Mouse (Mus musculus): ENCODE measurements around the gene Rnf10. TPM values are rescaled to one million over a fixed set of nuclear protein-coding genes. Genes with fewer than 3 reads are reported as not detected.

Gene Rnf10
- polyA plus RNA-seq, 1 experiment from 2014 or later: 150 TPM

DNA sequence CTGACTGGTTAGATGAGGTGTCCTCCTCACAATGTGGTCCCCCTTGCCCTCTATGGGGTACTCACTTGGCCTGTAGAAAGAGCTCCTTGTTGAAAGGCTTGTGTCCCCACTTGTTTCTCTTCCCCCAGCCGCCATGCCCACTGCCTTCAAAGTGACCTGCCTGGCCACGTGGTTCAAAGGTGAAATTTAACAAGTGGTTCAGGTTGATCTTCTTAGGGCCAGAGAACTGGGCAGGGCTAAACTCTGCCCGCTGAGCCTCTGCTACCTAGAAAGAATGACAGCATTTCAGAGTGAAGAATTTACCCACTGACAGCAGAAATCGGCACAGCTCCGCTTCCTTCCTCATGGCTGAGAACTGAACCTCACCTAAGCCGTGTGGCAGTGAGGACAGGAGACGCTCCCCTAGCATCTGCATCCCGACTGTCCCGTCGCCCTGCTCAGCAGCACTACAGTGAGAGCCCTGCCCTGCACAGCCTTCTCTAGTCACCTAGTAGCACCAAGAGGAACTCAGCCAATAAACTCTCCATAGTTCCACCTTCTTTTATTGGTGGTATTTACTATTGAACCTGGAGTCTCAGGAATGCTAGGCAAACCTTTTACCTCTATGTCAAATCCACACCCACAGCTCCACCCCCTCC is 15.7 kb downstream of the Rnf10 start:
- no peak overlapping the region for H3K27ac ChIP-seq
- H3K9ac ChIP-seq: no peak overlapping the region
- no peaks in the 10 kb centered on the region for H3K27me3 ChIP-seq
- no peak overlapping the region for H3K4me2 ChIP-seq
- WGBS: 87% methylated on average over 10 of the region's 10 CpGs
- H3K4me3 ChIP-seq: no peak overlapping the region
- no peak; the same call in 1 of the 2 replicates for ATAC-seq (ENCODE audit: borderline replicate concordance, extremely low read depth, low FRiP score, low TSS enrichment)
- no peaks in the 10 kb centered on the region for H3K4me1 ChIP-seq
- H3K36me3 ChIP-seq: peaks cover 53% of the 10 kb centered on the region
- H3K9me3 ChIP-seq: no peaks in the 10 kb centered on the region

DNA sequence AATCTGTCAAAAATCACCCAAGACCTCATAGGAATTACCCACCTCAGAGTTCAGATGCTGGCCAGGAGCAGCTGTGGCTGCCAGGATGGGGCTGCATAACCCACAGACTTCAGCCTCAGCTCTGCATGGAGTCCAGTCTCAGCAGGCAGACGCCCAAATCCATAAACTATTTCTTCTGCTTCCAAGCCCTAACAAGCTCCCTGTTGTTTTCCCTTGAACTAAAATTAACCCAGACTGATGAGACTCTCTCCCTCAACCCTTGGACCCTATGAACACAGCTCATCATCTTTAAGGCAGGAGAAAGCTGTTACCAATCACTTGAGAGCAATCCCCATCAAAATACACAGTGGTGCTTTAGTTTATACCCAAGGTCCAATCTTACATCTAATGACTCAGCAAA is 17.2 kb downstream of the Rnf10 start:
- Histone ChIP-seq H3K4me2 (no peak overlapping the region), H3K9me3 (no peaks in the 10 kb centered on the region), H3K27me3 (no peaks in the 10 kb centered on the region), H3K4me1 (no peaks in the 10 kb centered on the region), H3K9ac (no peak overlapping the region), H3K4me3 (no peak overlapping the region), H3K36me3 (peaks cover 66% of the 10 kb centered on the region), H3K27ac (no peak overlapping the region)
- 76% methylated on average over 1 of the region's 1 CpGs for whole genome bisulfite sequencing
- ATAC-seq (ENCODE audit: borderline replicate concordance, extremely low read depth, low FRiP score, low TSS enrichment): no peak

DNA sequence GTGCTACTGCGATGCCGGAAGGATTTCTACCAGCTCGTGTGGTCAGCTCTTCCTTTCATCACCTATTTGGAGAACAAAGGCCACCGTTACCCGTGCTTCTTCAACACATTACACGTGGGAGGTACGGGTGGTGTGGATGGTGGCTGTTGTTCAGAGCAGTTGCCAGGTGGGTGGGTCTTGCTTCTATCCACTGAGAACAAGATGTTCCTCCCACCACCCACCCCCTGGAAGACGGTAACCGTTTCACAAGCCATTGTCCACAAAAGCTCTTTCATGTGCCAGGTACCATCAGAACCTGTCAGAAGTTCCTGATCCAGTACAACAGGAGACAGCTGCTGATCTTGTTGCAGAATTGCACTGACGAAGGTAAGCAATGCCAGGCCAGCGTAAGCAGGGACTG is 32.5 kb downstream of the Rnf10 start:
- H3K36me3 ChIP-seq: peaks cover 53% of the 10 kb centered on the region

DNA sequence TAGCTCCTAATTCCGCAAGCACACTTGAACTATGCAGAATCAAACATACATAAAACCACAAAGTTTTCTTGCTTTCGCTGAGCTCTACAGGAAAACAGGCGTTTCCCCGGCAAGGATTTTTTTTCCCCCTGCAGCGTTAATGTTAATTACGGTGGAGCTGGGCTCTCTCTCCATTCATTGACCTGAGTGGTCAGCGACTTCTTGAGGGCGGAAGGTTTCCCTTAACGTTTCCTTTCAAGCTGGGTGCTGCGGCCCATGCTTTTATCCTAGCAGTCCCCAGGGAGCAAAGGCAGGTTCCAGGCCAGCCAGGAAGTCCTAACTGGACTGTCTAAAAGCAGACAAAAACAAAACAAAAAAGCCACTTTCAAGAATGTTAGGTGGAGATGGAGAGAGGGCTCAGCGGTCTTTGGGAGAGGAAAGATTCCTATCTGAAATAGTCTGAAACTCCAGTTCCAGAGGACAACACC is 33.9 kb downstream of the Rnf10 start:
- peak overlapping the region; percentile 78 for H3K4me3 ChIP-seq
- no peak overlapping the region for H3K27ac ChIP-seq
- H3K4me1 ChIP-seq: peaks cover 18% of the 10 kb centered on the region
- H3K27me3 ChIP-seq: peaks cover 14% of the 10 kb centered on the region
- no peaks in the 10 kb centered on the region for H3K9me3 ChIP-seq
- H3K9ac ChIP-seq: peak overlapping the region; percentile 61; the same call in 1 of the 2 replicates
- H3K4me2 ChIP-seq: peak overlapping the region; percentile 84
- H3K36me3 ChIP-seq: peaks cover 39% of the 10 kb centered on the region
- WGBS: 8% methylated on average over 11 of the region's 11 CpGs
- ATAC-seq (ENCODE audit: borderline replicate concordance, extremely low read depth, low FRiP score, low TSS enrichment): no peak

More for the DNA sequence above, 32.5 kb downstream of the Rnf10 start:
- Histone ChIP-seq H3K27ac (no peak overlapping the region), H3K4me1 (peaks cover 15% of the 10 kb centered on the region), H3K4me2 (no peak overlapping the region), H3K9me3 (no peaks in the 10 kb centered on the region), H3K4me3 (no peak overlapping the region), H3K9ac (no peak overlapping the region), H3K27me3 (0 out of 2 replicates have a peak, but pooled peaks cover 1% of the 10 kb centered on the region)
- WGBS: 77% methylated on average over 11 of the region's 11 CpGs
- no peak for ATAC-seq (ENCODE audit: borderline replicate concordance, extremely low read depth, low FRiP score, low TSS enrichment)

DNA sequence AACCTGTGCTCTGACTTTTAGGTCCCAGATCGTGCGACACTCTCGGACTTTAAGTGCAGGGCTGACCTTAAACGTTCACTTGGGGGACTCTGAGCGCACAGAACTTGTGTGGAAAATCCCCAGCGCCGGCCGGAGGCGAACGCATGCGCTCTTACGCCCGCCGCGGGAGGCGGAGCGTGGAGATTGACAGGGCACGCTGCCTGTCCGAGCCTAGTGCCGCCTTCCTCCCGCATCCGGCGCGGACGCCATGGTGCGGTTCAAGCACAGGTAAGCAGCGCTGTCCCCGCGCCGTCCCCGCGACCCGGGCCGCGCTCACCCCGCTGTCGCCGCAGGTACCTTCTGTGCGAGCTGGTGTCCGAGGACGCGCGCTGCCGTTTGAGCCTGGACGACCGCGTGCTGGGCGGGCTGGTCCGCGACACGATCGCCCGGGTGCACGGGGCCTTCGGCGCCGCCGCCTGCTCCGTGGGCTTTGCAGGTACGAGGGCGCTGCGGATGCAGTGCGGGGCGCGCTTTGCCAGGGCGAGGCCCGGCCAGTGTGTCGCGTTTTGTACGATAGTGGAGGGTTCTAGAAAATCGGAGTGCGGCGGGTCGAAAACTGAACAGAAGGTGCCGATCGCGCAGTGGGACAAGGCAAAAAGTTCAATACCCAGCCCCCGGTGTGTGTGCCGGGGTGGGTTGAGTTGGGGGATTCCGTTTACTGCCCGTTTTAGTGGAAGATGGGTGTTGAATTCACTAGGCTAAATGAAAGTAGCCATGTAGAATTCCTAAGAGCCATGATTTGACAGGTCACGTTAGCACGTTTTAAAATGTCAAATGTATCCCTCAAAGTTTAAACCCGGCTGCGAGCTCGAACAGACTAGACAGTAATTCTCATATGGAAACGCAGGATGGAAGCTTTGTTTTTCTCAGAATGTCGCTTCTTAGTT is 34.6 kb downstream of the Rnf10 start:
- peak; percentile 85 for ATAC-seq (ENCODE audit: borderline replicate concordance, extremely low read depth, low FRiP score, low TSS enrichment)
- H3K9me3 ChIP-seq: no peaks in the 10 kb centered on the region
- H3K4me3 ChIP-seq: peak overlapping the region; percentile 78
- H3K4me1 ChIP-seq: peaks cover 18% of the 10 kb centered on the region
- H3K4me2 ChIP-seq: peak overlapping the region; percentile 84
- peak overlapping the region; percentile 70; the same call in 1 of the 2 replicates for H3K27ac ChIP-seq
- peaks cover 17% of the 10 kb centered on the region for H3K27me3 ChIP-seq
- WGBS: under 1% methylated on average over 88 of the region's 88 CpGs
- H3K9ac ChIP-seq: peak overlapping the region; percentile 61
- H3K36me3 ChIP-seq: peaks cover 32% of the 10 kb centered on the region

DNA sequence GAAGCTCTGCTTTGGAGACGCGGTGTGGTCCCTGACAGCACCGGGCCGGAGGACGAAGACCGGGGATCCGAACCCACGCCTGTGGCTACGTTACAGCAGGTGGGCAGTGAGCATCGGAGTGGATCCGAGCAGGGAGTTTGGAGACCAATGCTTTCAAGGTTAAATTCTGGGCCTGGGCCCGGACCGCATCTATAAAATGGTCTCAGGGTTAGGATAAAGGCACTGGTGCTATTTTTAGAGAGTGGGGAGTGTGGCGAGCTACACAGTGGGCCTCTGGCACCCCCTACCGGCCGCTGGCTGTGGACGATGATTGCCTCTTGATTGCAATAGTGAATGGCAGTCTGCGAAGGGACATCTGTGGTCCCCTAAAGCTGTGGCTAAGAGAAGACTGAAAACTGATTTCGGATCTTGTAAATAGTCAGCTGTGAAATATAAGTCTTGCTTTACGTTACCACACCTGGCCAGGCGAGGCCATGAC is 36.9 kb downstream of the Rnf10 start, which contains the start of gene Pop5:
Pop5 (plus strand) TSS at position 51 of the 478 bp plus-strand sequence.
- Histone ChIP-seq H3K36me3 (peaks cover 11% of the 10 kb centered on the region; the same call in 1 of the 2 replicates), H3K27ac (no peak within 1 kb of the TSS), H3K4me2 (peak within 1 kb of the TSS; percentile 99), H3K4me1 (peaks cover 18% of the 10 kb centered on the region), H3K9ac (peak within 1 kb of the TSS; percentile 63), H3K4me3 (peak within 1 kb of the TSS; percentile 61), H3K9me3 (no peaks in the 10 kb centered on the region), H3K27me3 (peaks cover 17% of the 10 kb centered on the region)
- ATAC-seq (ENCODE audit: borderline replicate concordance, extremely low read depth, low FRiP score, low TSS enrichment): peak; percentile 50; the same call in 1 of the 2 replicates
- WGBS: under 1% methylated on average over 21 of the region's 21 CpGs

DNA sequence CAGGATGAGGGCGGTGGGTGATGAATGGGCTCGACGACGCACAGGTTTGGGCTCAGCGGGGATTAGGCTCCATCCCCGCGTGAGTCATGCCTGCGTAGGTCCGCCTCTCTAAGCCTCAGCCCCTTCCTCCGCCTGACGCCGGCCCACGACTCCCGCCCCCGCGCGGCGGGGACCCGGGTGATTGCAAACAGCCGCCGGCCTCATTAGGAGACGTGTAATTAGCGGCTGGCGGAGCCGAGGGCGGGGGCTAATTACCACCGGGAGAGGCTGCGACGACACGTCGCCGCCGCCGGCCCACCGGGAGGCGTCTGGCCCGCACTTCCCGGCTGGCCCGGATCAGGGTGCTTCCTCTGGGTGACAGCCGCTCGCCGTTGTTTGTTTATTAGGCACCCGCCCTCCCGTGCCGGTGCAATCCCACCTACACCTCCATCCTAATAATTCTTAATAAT is 37.4 kb downstream of the Rnf10 start:
- Histone ChIP-seq H3K4me3 (peak overlapping the region; percentile 61), H3K9ac (peak overlapping the region; percentile 63), H3K36me3 (peaks cover 6% of the 10 kb centered on the region; the same call in 1 of the 2 replicates), H3K4me1 (peaks cover 18% of the 10 kb centered on the region), H3K27ac (no peak overlapping the region), H3K9me3 (no peaks in the 10 kb centered on the region), H3K27me3 (peaks cover 17% of the 10 kb centered on the region), H3K4me2 (peak overlapping the region; percentile 99)
- ATAC-seq (ENCODE audit: borderline replicate concordance, extremely low read depth, low FRiP score, low TSS enrichment): peak; percentile 47; the same call in 1 of the 2 replicates
- 1% methylated on average over 45 of the region's 45 CpGs for WGBS

DNA sequence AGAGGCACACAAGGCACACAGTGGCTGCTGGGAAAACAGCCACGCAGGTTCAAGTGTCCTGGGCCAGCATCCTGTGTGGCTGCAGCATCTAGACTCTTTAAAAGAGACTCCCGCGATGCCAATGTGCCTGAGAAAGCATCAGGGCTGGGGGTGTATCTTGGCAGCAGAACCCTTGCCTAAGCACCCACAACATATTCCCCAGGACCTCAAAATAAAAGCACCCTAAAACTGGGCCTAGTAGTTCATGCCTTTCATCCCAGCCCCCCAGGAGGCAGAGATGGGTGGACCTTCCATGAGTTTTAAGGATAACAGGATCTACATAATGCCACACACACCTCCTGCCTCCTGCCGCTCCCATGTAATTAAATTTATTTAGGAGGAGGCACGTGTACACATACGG is 38.2 kb downstream of the Rnf10 start:
- no peaks in the 10 kb centered on the region for H3K36me3 ChIP-seq
- H3K27me3 ChIP-seq: peaks cover 17% of the 10 kb centered on the region
- no peak overlapping the region for H3K4me3 ChIP-seq
- no peak overlapping the region for H3K9ac ChIP-seq
- H3K9me3 ChIP-seq: no peaks in the 10 kb centered on the region
- no peak for ATAC-seq (ENCODE audit: borderline replicate concordance, extremely low read depth, low FRiP score, low TSS enrichment)
- H3K27ac ChIP-seq: no peak overlapping the region
- H3K4me1 ChIP-seq: peaks cover 18% of the 10 kb centered on the region
- WGBS: 68% methylated on average over 6 of the region's 6 CpGs
- peak overlapping the region; percentile 99; the same call in 1 of the 2 replicates for H3K4me2 ChIP-seq

DNA sequence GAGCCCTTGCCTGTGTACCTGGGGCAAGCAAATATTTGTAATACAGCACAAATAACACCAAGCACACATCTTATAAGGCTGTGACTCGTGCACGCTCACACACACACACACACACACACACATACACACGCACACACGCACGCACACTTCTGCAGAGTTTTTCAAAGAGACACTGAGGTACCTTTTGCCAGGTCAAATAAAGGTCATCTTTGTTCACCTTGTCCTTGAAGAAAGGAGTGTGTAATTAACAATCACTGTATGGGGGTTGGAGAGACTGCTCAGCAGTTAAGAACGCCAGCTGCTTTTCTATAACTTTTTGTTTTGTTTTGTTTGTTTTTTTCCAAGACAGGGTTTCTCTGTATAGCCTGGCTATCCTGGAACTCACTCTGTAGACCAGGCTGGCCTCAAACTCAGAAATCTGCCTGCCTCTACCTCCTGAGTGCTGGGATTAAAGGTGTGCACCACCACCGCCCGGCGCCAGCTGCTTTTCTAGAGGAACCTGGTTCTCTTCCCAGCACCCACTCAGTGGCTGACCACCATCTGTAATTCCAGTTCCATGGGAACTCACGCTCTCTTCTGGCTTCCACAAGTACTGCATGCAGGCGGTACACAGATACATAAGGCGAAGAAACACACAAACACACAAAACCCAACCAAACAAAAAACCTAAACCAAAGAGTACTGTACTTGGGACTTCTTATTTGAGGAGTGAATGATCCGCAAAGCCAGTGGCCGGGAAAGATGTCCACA is 39.5 kb downstream of the Rnf10 start:
- Histone ChIP-seq H3K27me3 (peaks cover 17% of the 10 kb centered on the region), H3K36me3 (no peaks in the 10 kb centered on the region), H3K4me1 (peaks cover 9% of the 10 kb centered on the region), H3K4me2 (no peak overlapping the region), H3K27ac (no peak overlapping the region), H3K9me3 (no peaks in the 10 kb centered on the region), H3K4me3 (no peak overlapping the region), H3K9ac (no peak overlapping the region)
- ATAC-seq (ENCODE audit: borderline replicate concordance, extremely low read depth, low FRiP score, low TSS enrichment): no peak
- 81% methylated on average over 14 of the region's 14 CpGs for WGBS

DNA sequence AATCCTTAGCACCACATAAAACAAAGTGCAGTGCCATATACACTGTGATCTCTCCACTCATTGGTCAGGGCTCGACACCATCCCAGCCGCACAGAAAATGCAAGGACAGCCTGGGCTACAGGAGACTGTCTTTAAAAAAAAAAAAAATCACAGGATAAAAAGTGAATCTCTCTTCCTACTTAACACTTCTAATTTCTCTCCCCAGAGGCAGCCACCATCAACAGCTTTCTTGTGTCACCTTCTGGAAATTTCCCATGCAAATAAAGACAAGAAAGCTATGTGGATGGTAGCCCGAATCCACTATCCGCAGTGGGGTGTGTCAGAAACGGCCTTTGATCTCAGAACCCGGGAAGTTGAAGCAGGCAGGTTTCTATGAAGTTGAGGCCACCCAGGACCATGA is 40.2 kb downstream of the Rnf10 start:
- Histone ChIP-seq H3K9ac (no peak overlapping the region), H3K9me3 (no peaks in the 10 kb centered on the region), H3K4me1 (peaks cover 9% of the 10 kb centered on the region), H3K4me3 (no peak overlapping the region), H3K4me2 (no peak overlapping the region), H3K27ac (no peak overlapping the region), H3K27me3 (peaks cover 17% of the 10 kb centered on the region), H3K36me3 (no peaks in the 10 kb centered on the region)
- no peak for ATAC-seq (ENCODE audit: borderline replicate concordance, extremely low read depth, low FRiP score, low TSS enrichment)
- 47% methylated on average over 6 of the region's 6 CpGs for WGBS

DNA sequence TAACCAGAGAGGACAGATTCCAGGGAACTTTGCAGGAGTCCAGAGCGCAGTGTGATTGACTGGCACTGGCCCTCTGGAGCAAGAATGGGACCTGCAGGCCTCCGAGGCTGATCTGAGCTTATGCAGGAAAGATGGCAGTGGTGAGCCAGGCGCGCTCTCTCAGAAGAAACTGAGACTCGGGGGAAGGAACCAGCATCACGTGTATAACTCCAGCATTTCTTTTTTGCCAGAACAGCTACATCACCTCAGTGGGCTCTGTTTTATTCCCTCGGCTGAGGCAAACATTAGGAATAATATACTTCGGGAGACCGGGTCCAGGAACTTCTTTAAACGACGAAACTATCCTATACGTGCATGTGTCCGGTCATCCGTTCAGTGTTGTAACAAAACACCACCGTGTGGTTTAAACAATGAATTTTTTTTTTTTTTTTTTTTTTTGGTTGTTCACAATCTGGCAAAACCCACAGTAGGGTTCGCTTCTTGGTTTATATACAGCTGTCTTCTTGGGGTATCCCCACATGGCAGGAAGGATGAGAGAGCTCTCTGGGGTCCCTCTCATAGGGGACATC is 41.1 kb downstream of the Rnf10 start:
- Histone ChIP-seq H3K9ac (no peak overlapping the region), H3K9me3 (no peaks in the 10 kb centered on the region), H3K4me3 (no peak overlapping the region), H3K4me2 (peak overlapping the region; percentile 12; the same call in 1 of the 2 replicates), H3K27me3 (peaks cover 17% of the 10 kb centered on the region), H3K36me3 (no peaks in the 10 kb centered on the region), H3K4me1 (peaks cover 7% of the 10 kb centered on the region), H3K27ac (no peak overlapping the region)
- 43% methylated on average over 16 of the region's 16 CpGs for WGBS
- ATAC-seq (ENCODE audit: borderline replicate concordance, extremely low read depth, low FRiP score, low TSS enrichment): no peak
